Mouse (Mus musculus) limb, embryonic 13.5 days (tissue): ENCODE results near the gene Adamts13. TPM values are rescaled to one million over a fixed set of nuclear protein-coding genes. Genes with fewer than 3 reads are reported as not detected.

Experiments
- ATAC-seq: fragments of 200-750 bp; cut with Nextera tagmentation; 2 replicates; pipeline ENCODE4 v1.8.0; 2017; ENCODE audit warnings: low read depth, moderate number of reproducible peaks, moderate TSS enrichment; ENCODE audit not compliant: low FRiP score
- H3K27ac ChIP-seq: fragments of 300-500 bp; sonication (generic); 2 replicates; pipeline ENCODE4 v1.5.1; 2015; ENCODE audit warnings: inconsistent platforms, mild to moderate bottlenecking, moderate library complexity
- H3K27me3 ChIP-seq: fragments of 300-500 bp; sonication (generic); 2 replicates; pipeline ENCODE4 v1.6.1; 2015; ENCODE audit warnings: mild to moderate bottlenecking, inconsistent platforms
- H3K36me3 ChIP-seq: fragments of 300-500 bp; sonication (generic); 2 replicates; pipeline ENCODE4 v1.6.1; 2015; ENCODE audit warnings: inconsistent platforms, mild to moderate bottlenecking, moderate library complexity
- H3K4me1 ChIP-seq: fragments of 300-500 bp; sonication (generic); 2 replicates; pipeline ENCODE4 v1.6.1; 2015; ENCODE audit warnings: inconsistent platforms
- H3K4me2 ChIP-seq: fragments of 300-500 bp; sonication (generic); replicated peaks from 2 replicates; pipeline ENCODE4 v1.6.1; 2015; ENCODE audit warnings: inconsistent platforms, mild to moderate bottlenecking, moderate library complexity
- H3K4me3 ChIP-seq: fragments of 300-500 bp; sonication (generic); 2 replicates; pipeline ENCODE4 v1.5.1; 2015; ENCODE audit warnings: moderate library complexity, mild to moderate bottlenecking, inconsistent platforms
- H3K9ac ChIP-seq: fragments of 300-500 bp; sonication (generic); 2 replicates; pipeline ENCODE4 v1.6.1; 2015; ENCODE audit warnings: mild to moderate bottlenecking, inconsistent platforms
- H3K9me3 ChIP-seq: fragments of 300-500 bp; sonication (generic); 2 replicates; pipeline ENCODE4 v1.6.1; 2016; ENCODE audit warnings: inconsistent platforms
- WGBS: fragments of 180-500 bp; shearing (Covaris S2); methylation state at CpG from one replicate; pipeline ENCODE4 v1.1.7; 2015; 5-methylcytosine and 5-hydroxymethylcytosine counted together
- polyA plus RNA-seq: library from polyadenylated mRNA; unstranded; fragments of >200 nt; fragmentation: Nextera tagmentation; extraction: Ambion mirVana; gene quantifications from 2 replicates; pipeline ENCODE4 v1.2.1, GENCODE M21; 2015

Adamts13 gene
- not detected in 2 replicates for polyA plus RNA-seq

- Histone ChIP-seq H3K9me3 (no peaks in the 10 kb centered on the region), H3K4me2 (peak within 1 kb of the TSS; percentile 30; the same call in 1 of the 2 replicates), H3K27ac (no peak within 1 kb of the TSS), H3K4me3 (no peak within 1 kb of the TSS), H3K36me3 (no peaks in the 10 kb centered on the region), H3K4me1 (no peaks in the 10 kb centered on the region), H3K9ac (0 out of 2 replicates have a peak within 1 kb of the TSS, but pooled peaks have one; percentile 39), H3K27me3 (no peaks in the 10 kb centered on the region)
- no peak for ATAC-seq
- WGBS: 71% methylated on average over 3 of the region's 3 CpGs
Measured at GRCm38 (mm10) chr2:26973116-26973515, at the start of gene Adamts13. Gene Adamts13 (plus strand): TSS chr2:26973416.

GRCm38 (mm10) chr2:26927745-26928476, 45.3 kb upstream of the Adamts13 start:
- Histone ChIP-seq H3K4me1 (peaks cover 42% of the 10 kb centered on the region), H3K27me3 (no peaks in the 10 kb centered on the region), H3K36me3 (peaks cover 87% of the 10 kb centered on the region), H3K9me3 (no peaks in the 10 kb centered on the region), H3K9ac (peak overlapping the region; percentile 15; the same call in 1 of the 2 replicates), H3K4me3 (no peak overlapping the region), H3K4me2 (no peak overlapping the region), H3K27ac (no peak overlapping the region)
- 90% methylated on average over 6 of the region's 6 CpGs for WGBS
- ATAC-seq: no peak

GRCm38 (mm10) chr2:26930390-26930789, 42.8 kb upstream of the Adamts13 start:
- H3K4me1 ChIP-seq: peaks cover 42% of the 10 kb centered on the region
- H3K9me3 ChIP-seq: no peaks in the 10 kb centered on the region
- peaks cover 62% of the 10 kb centered on the region for H3K36me3 ChIP-seq
- no peak overlapping the region for H3K4me2 ChIP-seq
- no peak for ATAC-seq
- 40% methylated on average over 1 of the region's 1 CpGs for WGBS
- no peak overlapping the region; the same call in 1 of the 2 replicates for H3K9ac ChIP-seq
- H3K27ac ChIP-seq: no peak overlapping the region
- H3K27me3 ChIP-seq: no peaks in the 10 kb centered on the region
- H3K4me3 ChIP-seq: no peak overlapping the region

- H3K36me3 ChIP-seq: peaks cover 41% of the 10 kb centered on the region
- H3K4me3 ChIP-seq: peak overlapping the region; percentile 97
- WGBS: 1% methylated on average over 49 of the region's 49 CpGs
- no peaks in the 10 kb centered on the region for H3K27me3 ChIP-seq
- H3K4me2 ChIP-seq: peak overlapping the region; percentile 82
- H3K9me3 ChIP-seq: no peaks in the 10 kb centered on the region
- peak overlapping the region; percentile 91 for H3K27ac ChIP-seq
- peaks cover 41% of the 10 kb centered on the region for H3K4me1 ChIP-seq
- H3K9ac ChIP-seq: peak overlapping the region; percentile 100
- peak; percentile 58 for ATAC-seq
Measured at GRCm38 (mm10) chr2:26932473-26933303, 40.5 kb upstream of the Adamts13 start.

GRCm38 (mm10) chr2:26933304-26934055, 39.7 kb upstream of the Adamts13 start, which contains the start of the genes Surf4 and Stkld1:
Gene Surf4 (minus strand): TSS chr2:26933928.
Gene Stkld1 (plus strand): TSS chr2:26934047.
- Histone ChIP-seq H3K4me1 (peaks cover 36% of the 10 kb centered on the region), H3K27me3 (no peaks in the 10 kb centered on the region), H3K4me2 (peak within 1 kb of the TSS; percentile 82), H3K27ac (peak within 1 kb of the TSS; percentile 91), H3K4me3 (peak within 1 kb of the TSS; percentile 97), H3K9ac (peak within 1 kb of the TSS; percentile 100), H3K9me3 (no peaks in the 10 kb centered on the region), H3K36me3 (peaks cover 33% of the 10 kb centered on the region)
- ATAC-seq: peak; percentile 94
- WGBS: under 1% methylated on average over 58 of the region's 70 CpGs

GRCm38 (mm10) chr2:26935286-26935685, 37.9 kb upstream of the Adamts13 start:
- WGBS: 89% methylated on average over 2 of the region's 2 CpGs
- Histone ChIP-seq H3K9ac (no peak overlapping the region), H3K27ac (no peak overlapping the region), H3K9me3 (no peaks in the 10 kb centered on the region), H3K4me2 (no peak overlapping the region), H3K4me3 (no peak overlapping the region), H3K27me3 (no peaks in the 10 kb centered on the region), H3K4me1 (peaks cover 22% of the 10 kb centered on the region), H3K36me3 (peaks cover 15% of the 10 kb centered on the region)
- ATAC-seq: no peak

GRCm38 (mm10) chr2:26936425-26936824, 36.8 kb upstream of the Adamts13 start:
- peaks cover 10% of the 10 kb centered on the region for H3K4me1 ChIP-seq
- peaks cover 4% of the 10 kb centered on the region for H3K36me3 ChIP-seq
- 73% methylated on average over 1 of the region's 1 CpGs for WGBS
- no peak overlapping the region for H3K4me3 ChIP-seq
- no peak for ATAC-seq
- H3K9ac ChIP-seq: no peak overlapping the region; the same call in 1 of the 2 replicates
- H3K4me2 ChIP-seq: no peak overlapping the region
- H3K9me3 ChIP-seq: no peaks in the 10 kb centered on the region
- no peaks in the 10 kb centered on the region for H3K27me3 ChIP-seq
- no peak overlapping the region for H3K27ac ChIP-seq

GRCm38 (mm10) chr2:26941539-26941938, 31.7 kb upstream of the Adamts13 start:
- 0 out of 2 replicates have a peak, but pooled peaks cover 3% of the 10 kb centered on the region for H3K36me3 ChIP-seq
- no peak overlapping the region for H3K9ac ChIP-seq
- H3K4me3 ChIP-seq: no peak overlapping the region
- H3K9me3 ChIP-seq: no peaks in the 10 kb centered on the region
- no peaks in the 10 kb centered on the region for H3K27me3 ChIP-seq
- no peak overlapping the region for H3K4me2 ChIP-seq
- 47% methylated on average over 5 of the region's 5 CpGs for WGBS
- no peak for ATAC-seq
- no peaks in the 10 kb centered on the region for H3K4me1 ChIP-seq
- H3K27ac ChIP-seq: no peak overlapping the region

GRCm38 (mm10) chr2:26943253-26943652, 30.0 kb upstream of the Adamts13 start:
- no peaks in the 10 kb centered on the region for H3K9me3 ChIP-seq
- no peak overlapping the region for H3K4me2 ChIP-seq
- no peak for ATAC-seq
- H3K4me1 ChIP-seq: no peaks in the 10 kb centered on the region
- no peak overlapping the region for H3K9ac ChIP-seq
- H3K27ac ChIP-seq: no peak overlapping the region
- WGBS: 85% methylated on average over 3 of the region's 3 CpGs
- H3K4me3 ChIP-seq: no peak overlapping the region
- no peaks in the 10 kb centered on the region for H3K27me3 ChIP-seq
- 0 out of 2 replicates have a peak, but pooled peaks cover 12% of the 10 kb centered on the region for H3K36me3 ChIP-seq

- Histone ChIP-seq H3K27ac (no peak overlapping the region), H3K4me3 (no peak overlapping the region), H3K36me3 (peaks cover 81% of the 10 kb centered on the region), H3K4me1 (no peaks in the 10 kb centered on the region), H3K4me2 (no peak overlapping the region), H3K27me3 (no peaks in the 10 kb centered on the region), H3K9ac (no peak overlapping the region), H3K9me3 (no peaks in the 10 kb centered on the region)
- ATAC-seq: no peak
- 86% methylated on average over 2 of the region's 2 CpGs for WGBS
Measured at GRCm38 (mm10) chr2:26950411-26950810, 22.8 kb upstream of the Adamts13 start.

- no peak overlapping the region for H3K9ac ChIP-seq
- no peaks in the 10 kb centered on the region for H3K9me3 ChIP-seq
- no peak overlapping the region for H3K27ac ChIP-seq
- no peaks in the 10 kb centered on the region for H3K27me3 ChIP-seq
- H3K4me1 ChIP-seq: no peaks in the 10 kb centered on the region
- no peak overlapping the region for H3K4me3 ChIP-seq
- H3K4me2 ChIP-seq: no peak overlapping the region
- ATAC-seq: no peak
- H3K36me3 ChIP-seq: peaks cover 90% of the 10 kb centered on the region
- WGBS: 85% methylated on average over 8 of the region's 8 CpGs
Measured at GRCm38 (mm10) chr2:26951346-26951905, 21.8 kb upstream of the Adamts13 start.
